Mouse (Mus musculus) hindbrain, embryonic 15.5 days (tissue): ENCODE measurements at regions not wholly inside any gene's neighbourhood (a gene's known extent, or its start where the extent isn't known, plus 50 kb on each side); places are given as distances from the start of the nearest gene placed in this dataset.

Experiments
- ATAC-seq: fragments of 200-750 bp; cut with Nextera tagmentation; 2 replicates; pipeline ENCODE4 v1.8.0; 2017; ENCODE audit warnings: low read depth, moderate number of reproducible peaks, moderate TSS enrichment; ENCODE audit not compliant: low FRiP score
- H3K27ac ChIP-seq: fragments of 300-500 bp; sonication (generic); replicated peaks from 2 replicates; pipeline ENCODE4 v1.5.1; 2015; ENCODE audit warnings: mild to moderate bottlenecking, inconsistent platforms
- H3K27me3 ChIP-seq: fragments of 300-500 bp; sonication (generic); 2 replicates; pipeline ENCODE4 v1.6.1; 2015; ENCODE audit warnings: control low read depth, inconsistent platforms
- H3K36me3 ChIP-seq: fragments of 300-500 bp; sonication (generic); 2 replicates; pipeline ENCODE4 v1.6.1; 2015; ENCODE audit warnings: control low read depth, inconsistent platforms
- H3K4me1 ChIP-seq: fragments of 300-500 bp; sonication (generic); replicated peaks from 2 replicates; pipeline ENCODE4 v1.6.1; 2015; ENCODE audit warnings: control low read depth, inconsistent platforms
- H3K4me2 ChIP-seq: fragments of 300-500 bp; sonication (generic); 2 replicates; pipeline ENCODE4 v1.6.1; 2015; ENCODE audit warnings: moderate library complexity, mild to moderate bottlenecking, inconsistent platforms
- H3K4me3 ChIP-seq: fragments of 300-500 bp; sonication (generic); 2 replicates; pipeline ENCODE4 v1.5.1; 2015; ENCODE audit warnings: mild to moderate bottlenecking, inconsistent platforms
- H3K9ac ChIP-seq: fragments of 300-500 bp; sonication (generic); 2 replicates; pipeline ENCODE4 v1.6.1; 2015; ENCODE audit warnings: inconsistent platforms
- H3K9me3 ChIP-seq: fragments of 300-500 bp; sonication (generic); 2 replicates; pipeline ENCODE4 v1.6.1; 2016; ENCODE audit warnings: control low read depth, inconsistent platforms
- WGBS: fragments of 180-500 bp; shearing (Covaris S2); methylation state at CpG from one replicate; pipeline ENCODE4 v1.1.7; 2015; 5-methylcytosine and 5-hydroxymethylcytosine counted together

DNA sequence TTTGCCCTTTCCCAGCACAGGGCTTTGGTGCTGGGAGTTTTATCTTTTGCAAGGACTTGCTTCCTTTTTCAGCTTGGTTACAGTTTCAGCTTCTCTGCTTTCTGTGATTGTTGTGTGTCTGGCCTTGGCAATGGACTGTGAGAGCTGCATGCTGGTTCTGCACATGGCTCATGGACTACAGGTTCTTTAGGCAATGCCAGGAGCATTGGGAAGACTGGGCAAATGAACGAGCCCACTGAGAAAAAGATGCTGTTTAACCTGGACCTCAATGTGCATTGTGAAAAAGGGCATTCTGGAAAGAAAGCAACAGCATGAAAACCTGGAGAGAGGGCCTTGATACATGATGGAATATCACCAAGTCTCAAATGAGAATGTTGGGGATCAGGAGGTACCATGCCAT is 167.4 kb upstream of the Fam92a start:
- no peaks in the 10 kb centered on the region for H3K9me3 ChIP-seq
- 80% methylated on average over 1 of the region's 1 CpGs for WGBS
- H3K4me2 ChIP-seq: no peak overlapping the region
- H3K27me3 ChIP-seq: no peaks in the 10 kb centered on the region
- H3K27ac ChIP-seq: no peak overlapping the region
- H3K4me1 ChIP-seq: peaks cover 13% of the 10 kb centered on the region
- no peak overlapping the region for H3K4me3 ChIP-seq
- no peak for ATAC-seq
- H3K36me3 ChIP-seq: no peaks in the 10 kb centered on the region
- H3K9ac ChIP-seq: no peak overlapping the region

DNA sequence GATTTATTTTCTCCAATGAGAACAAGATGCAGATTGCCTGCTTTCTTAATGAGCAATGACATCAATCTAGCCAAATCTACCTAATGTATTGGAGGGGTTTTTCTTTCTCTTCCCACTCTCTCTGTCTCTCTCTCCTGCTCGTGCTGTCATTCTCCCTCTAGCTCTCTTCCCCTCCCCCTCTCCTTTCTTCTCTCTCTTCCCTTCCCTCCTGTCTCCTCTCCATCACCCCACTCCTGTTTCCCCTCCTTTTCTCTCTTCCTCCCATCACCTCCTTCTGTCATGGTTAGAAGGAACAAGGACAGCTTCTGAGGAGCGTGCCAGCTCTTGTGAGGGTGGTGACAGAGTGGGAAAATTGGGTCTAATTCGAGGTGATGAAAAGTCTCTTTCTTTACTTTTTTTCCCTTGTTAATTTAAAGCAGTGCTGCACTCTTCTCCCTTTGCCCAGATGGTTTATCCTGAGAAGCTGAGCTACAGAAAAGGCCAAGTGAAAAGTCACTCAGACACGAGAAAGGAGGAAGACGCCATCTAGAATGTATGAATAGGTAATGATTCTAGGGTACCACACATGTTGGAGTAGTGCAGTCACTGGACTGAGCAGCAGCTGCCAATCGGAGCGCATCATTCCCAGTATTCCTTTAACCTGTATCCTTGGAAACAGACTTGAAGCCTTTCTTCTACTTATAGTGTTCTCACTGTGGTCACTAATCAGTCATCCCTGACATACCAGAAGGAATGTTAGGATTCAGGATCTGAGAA is 163.2 kb upstream of the Fam92a start:
- peak; percentile 85 for ATAC-seq
- H3K4me1 ChIP-seq: peaks cover 15% of the 10 kb centered on the region
- H3K4me3 ChIP-seq: no peak overlapping the region
- H3K36me3 ChIP-seq: no peaks in the 10 kb centered on the region
- no peaks in the 10 kb centered on the region for H3K27me3 ChIP-seq
- peak overlapping the region; percentile 35 for H3K4me2 ChIP-seq
- WGBS: 48% methylated on average over 7 of the region's 7 CpGs
- H3K9me3 ChIP-seq: no peaks in the 10 kb centered on the region
- peak overlapping the region; percentile 52 for H3K27ac ChIP-seq
- H3K9ac ChIP-seq: no peak overlapping the region

DNA sequence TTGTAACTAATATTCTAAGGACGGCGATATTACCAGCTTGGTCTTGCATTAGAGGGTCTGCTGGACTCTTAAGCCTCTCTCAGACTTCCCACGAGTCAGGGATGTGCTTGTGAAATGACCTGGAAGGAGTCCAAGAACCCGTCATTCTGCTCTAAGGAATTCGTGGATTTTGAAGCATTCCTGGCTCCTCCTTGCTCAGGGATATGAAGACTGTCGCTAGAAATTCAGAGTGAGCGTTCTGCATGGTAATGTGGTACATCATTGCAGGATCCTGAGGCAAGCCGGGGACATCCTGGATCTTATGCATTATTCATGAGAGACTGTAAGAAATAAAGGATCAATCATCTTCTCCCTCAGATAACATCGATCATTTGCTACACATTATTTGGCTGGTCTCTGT is 162.6 kb upstream of the Fam92a start:
- no peak overlapping the region for H3K9ac ChIP-seq
- H3K4me2 ChIP-seq: peak overlapping the region; percentile 35
- peak; percentile 91 for ATAC-seq
- H3K4me1 ChIP-seq: peaks cover 15% of the 10 kb centered on the region
- H3K36me3 ChIP-seq: no peaks in the 10 kb centered on the region
- no peaks in the 10 kb centered on the region for H3K27me3 ChIP-seq
- WGBS: 30% methylated on average over 9 of the region's 9 CpGs
- H3K27ac ChIP-seq: peak overlapping the region; percentile 52
- no peaks in the 10 kb centered on the region for H3K9me3 ChIP-seq
- H3K4me3 ChIP-seq: no peak overlapping the region

DNA sequence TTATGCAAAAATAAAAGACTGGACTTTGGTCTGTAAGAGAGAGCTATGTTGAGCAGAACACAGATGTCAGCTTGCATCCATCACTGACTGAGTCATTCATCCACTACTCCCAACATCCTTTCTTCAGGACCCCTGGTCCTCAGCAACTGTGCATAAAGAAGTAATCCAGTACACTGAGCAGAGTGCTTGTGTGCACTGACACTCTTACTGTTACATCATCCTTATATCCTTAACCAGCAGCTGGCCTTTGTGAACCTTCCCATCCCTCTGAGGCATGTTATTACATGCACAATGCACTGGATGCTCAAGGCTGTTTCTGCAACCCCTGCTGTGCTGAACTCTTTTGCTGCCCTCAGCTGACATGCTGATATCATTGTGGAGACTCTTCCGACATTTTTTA is 144.2 kb upstream of the Fam92a start:
- H3K4me3 ChIP-seq: no peak overlapping the region
- ATAC-seq: no peak
- no peak overlapping the region for H3K4me2 ChIP-seq
- 0 out of 2 replicates have a peak, but pooled peaks cover 3% of the 10 kb centered on the region for H3K4me1 ChIP-seq
- H3K36me3 ChIP-seq: no peaks in the 10 kb centered on the region
- 45% methylated on average over 1 of the region's 1 CpGs for WGBS
- no peaks in the 10 kb centered on the region for H3K9me3 ChIP-seq
- no peak overlapping the region for H3K9ac ChIP-seq
- no peak overlapping the region for H3K27ac ChIP-seq
- no peaks in the 10 kb centered on the region for H3K27me3 ChIP-seq

DNA sequence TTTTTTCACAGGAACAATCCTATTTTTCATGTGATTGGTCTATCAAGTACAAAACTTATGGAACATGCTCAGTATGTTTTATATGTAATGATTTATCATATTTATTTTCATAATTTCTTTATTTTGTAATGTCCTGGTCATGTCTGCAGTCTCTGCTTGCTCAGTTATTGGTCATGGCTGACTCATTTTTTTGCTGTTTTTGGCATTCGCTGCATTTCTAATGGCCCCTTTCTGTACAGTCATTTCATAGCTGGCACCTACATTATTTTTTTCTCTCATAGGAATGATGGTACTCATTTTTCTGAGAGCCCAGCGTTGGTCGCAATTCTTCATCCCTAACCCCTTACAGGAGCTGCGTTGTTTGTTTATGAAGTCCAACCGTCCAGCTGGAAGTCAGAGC is 136.5 kb upstream of the Fam92a start:
- H3K27ac ChIP-seq: no peak overlapping the region
- no peaks in the 10 kb centered on the region for H3K36me3 ChIP-seq
- no peak for ATAC-seq
- H3K27me3 ChIP-seq: no peaks in the 10 kb centered on the region
- H3K4me1 ChIP-seq: peaks cover 13% of the 10 kb centered on the region
- no peaks in the 10 kb centered on the region for H3K9me3 ChIP-seq
- H3K4me2 ChIP-seq: no peak overlapping the region
- no peak overlapping the region for H3K4me3 ChIP-seq
- no peak overlapping the region for H3K9ac ChIP-seq
- WGBS: 77% methylated on average over 5 of the region's 5 CpGs

DNA sequence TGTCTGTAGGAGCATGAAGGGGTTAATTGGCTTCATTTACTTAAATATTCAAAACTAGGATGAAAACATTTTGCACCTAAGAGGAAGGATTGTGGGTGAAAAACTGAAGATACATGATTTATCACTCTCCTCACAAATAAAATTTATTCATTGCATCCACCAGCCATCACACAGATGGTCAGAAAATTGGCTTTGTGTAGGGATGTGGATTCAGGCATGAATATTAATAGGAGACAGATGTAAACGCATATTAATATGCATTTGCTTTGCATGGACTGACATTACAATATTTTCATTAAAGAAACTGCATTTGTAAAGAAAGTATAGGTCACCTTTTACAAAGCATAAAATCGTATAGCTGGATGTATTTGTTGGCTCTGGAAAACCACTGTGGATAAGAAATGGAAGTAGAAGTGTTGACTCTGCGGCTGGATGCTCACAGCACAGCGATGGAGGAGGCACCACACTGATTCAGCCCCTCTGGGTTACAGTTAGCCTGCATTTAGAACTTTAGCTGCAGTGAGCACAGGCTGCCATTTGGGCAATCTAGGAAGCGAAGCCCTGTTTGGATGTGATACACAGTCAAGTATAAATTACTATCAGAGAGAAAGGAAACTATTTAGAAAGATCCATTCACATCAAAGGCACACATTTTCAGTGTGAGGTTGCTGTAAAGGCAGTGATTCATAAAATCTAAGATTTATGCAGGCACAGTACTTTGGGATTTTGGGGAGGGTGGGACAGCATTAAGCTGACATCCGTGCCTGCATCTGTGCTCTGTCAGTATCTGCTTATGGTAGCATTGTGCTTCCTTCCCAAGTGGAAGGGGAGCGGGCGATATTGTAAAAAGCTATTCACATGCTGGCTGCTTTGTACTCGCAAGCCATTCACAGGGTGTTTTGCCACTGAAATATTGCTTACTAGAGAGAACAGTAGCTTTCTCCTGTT is 135.1 kb upstream of the Fam92a start:
- no peaks in the 10 kb centered on the region for H3K27me3 ChIP-seq
- WGBS: 37% methylated on average over 9 of the region's 9 CpGs
- peak overlapping the region; percentile 28 for H3K4me2 ChIP-seq
- no peak overlapping the region for H3K9ac ChIP-seq
- no peak overlapping the region for H3K4me3 ChIP-seq
- no peaks in the 10 kb centered on the region for H3K9me3 ChIP-seq
- peak overlapping the region; percentile 39 for H3K27ac ChIP-seq
- ATAC-seq: peak; percentile 84
- no peaks in the 10 kb centered on the region for H3K36me3 ChIP-seq
- peaks cover 13% of the 10 kb centered on the region for H3K4me1 ChIP-seq

DNA sequence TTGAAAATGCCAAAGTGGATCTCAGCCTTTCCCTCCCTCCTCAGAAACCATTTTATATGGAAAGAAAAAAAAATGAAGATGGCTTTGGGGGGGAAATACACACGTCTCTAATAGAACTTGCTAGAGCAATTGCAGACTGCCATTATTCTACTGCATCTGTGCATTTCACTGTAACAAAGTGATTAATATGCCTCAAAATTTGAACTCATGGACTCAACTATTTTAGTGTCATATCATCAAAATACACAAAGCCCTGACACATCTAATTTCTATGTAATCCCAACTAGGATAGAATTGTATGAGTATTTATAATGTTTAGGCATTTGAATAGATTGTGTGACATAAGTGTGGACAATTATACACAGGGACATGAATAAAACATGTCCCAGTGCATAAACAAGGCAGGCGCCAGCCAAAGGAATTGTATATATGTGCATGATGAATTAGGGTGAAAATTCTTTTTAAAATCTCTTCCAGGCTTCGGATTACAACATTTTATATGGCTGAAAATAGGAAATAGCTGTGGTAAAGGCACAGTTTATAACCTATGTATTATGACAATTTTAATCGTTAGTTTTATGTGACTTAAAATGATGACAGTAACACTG is 115.4 kb upstream of the Fam92a start:
- H3K27ac ChIP-seq: no peak overlapping the region
- no peak for ATAC-seq

DNA sequence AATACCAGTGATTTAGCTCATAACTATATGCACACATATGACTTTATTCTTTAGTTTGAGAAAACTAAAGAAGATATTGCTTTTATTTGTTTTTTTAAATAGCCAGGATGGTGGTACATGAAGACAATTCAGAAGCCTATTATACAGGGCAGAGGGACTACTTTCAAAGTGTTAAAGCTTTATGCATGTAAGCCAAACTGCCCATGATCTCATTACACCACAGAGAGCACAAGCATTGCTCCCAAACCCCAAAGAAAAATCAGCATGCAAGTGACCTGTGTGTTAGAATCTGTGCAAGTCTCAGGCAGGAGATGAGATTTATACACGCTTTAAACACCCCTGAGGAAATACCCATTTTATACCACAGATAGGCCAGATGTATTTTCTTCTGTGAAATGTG is 114.6 kb upstream of the Fam92a start:
- 45% methylated on average over 1 of the region's 1 CpGs for WGBS
- H3K4me1 ChIP-seq: no peaks in the 10 kb centered on the region
- ATAC-seq: no peak
- no peaks in the 10 kb centered on the region for H3K36me3 ChIP-seq
- H3K4me2 ChIP-seq: no peak overlapping the region
- no peaks in the 10 kb centered on the region for H3K9me3 ChIP-seq
- no peaks in the 10 kb centered on the region for H3K27me3 ChIP-seq
- no peak overlapping the region for H3K4me3 ChIP-seq
- no peak overlapping the region for H3K9ac ChIP-seq
- no peak overlapping the region for H3K27ac ChIP-seq

More for the DNA sequence above, 115.4 kb upstream of the Fam92a start:
- no peaks in the 10 kb centered on the region for H3K36me3 ChIP-seq
- H3K9ac ChIP-seq: no peak overlapping the region
- H3K4me2 ChIP-seq: no peak overlapping the region
- H3K4me1 ChIP-seq: no peaks in the 10 kb centered on the region
- H3K4me3 ChIP-seq: no peak overlapping the region
- H3K27me3 ChIP-seq: no peaks in the 10 kb centered on the region
- no peaks in the 10 kb centered on the region for H3K9me3 ChIP-seq
- WGBS: 40% methylated on average over 4 of the region's 4 CpGs

DNA sequence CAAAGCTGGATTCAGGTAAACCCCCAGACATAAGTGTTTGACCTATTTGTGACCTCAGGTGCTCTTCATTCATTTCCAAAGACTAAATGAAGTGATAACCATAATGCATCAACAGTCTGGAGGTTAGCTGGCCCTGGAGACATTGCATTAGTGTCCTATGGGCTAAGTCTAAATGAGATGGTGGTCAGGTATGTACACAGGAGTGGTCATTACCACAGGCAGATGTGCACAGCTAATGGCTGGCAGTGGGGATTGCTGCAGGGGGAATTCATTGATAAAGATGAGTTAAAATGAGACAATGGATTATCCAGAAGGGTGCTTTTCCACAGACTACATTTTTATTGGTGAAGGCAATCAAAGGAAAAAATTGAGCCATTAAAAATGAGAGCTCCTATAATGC is 114.2 kb upstream of the Fam92a start:
- H3K36me3 ChIP-seq: no peaks in the 10 kb centered on the region
- H3K4me2 ChIP-seq: no peak overlapping the region
- no peaks in the 10 kb centered on the region for H3K9me3 ChIP-seq
- no peak for ATAC-seq
- H3K4me1 ChIP-seq: no peaks in the 10 kb centered on the region
- H3K4me3 ChIP-seq: no peak overlapping the region
- H3K9ac ChIP-seq: no peak overlapping the region
- no peaks in the 10 kb centered on the region for H3K27me3 ChIP-seq
- H3K27ac ChIP-seq: no peak overlapping the region

DNA sequence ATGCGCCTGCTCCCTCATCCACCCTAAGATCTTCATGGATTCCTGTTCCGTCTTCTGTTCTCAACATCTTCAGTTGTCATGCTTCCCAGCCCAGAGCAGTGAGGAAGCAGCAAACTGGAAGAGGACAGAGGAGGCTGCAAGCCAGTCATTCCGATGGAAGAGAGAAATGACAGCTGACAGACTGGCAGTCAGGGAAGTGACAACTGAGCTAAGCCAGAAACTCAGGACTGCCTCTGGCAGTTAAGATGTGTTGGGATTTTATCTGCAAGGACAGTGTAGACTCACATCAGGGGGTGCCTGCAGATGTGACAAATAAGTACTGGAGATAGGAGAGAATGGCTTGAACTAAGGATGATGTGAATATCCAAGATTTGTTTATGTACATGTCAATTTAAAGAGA is 106.1 kb upstream of the Fam92a start:
- Histone ChIP-seq H3K4me2 (no peak overlapping the region), H3K27ac (no peak overlapping the region), H3K9ac (no peak overlapping the region), H3K36me3 (no peaks in the 10 kb centered on the region), H3K4me1 (no peaks in the 10 kb centered on the region), H3K9me3 (no peaks in the 10 kb centered on the region), H3K27me3 (no peaks in the 10 kb centered on the region), H3K4me3 (no peak overlapping the region)
- no peak for ATAC-seq
- WGBS: 80% methylated on average over 3 of the region's 3 CpGs

DNA sequence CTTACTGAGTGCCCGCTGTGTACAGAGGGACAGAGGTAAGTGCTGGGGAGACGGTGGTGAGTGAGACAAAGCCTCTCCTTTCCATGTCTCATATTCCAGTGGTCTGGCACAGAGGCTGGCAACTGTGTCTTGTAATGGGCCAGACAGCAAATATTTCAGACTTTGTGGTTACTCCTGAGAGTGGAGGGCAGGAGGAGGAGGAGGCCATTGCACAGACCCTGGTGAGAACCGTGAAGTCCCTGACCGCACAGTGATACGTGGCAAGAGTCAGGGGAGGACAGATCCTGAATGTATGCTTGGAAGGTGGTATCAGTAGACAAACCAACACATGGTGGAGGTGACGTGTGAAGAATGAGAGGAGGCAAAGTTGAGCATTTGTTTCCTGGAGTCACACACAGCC is 101.6 kb upstream of the Fam92a start:
- Histone ChIP-seq H3K4me1 (0 out of 2 replicates have a peak, but pooled peaks cover 3% of the 10 kb centered on the region), H3K4me3 (no peak overlapping the region), H3K27ac (no peak overlapping the region), H3K4me2 (no peak overlapping the region), H3K9me3 (no peaks in the 10 kb centered on the region), H3K9ac (no peak overlapping the region), H3K36me3 (no peaks in the 10 kb centered on the region), H3K27me3 (no peaks in the 10 kb centered on the region)
- 81% methylated on average over 6 of the region's 6 CpGs for WGBS
- no peak for ATAC-seq

DNA sequence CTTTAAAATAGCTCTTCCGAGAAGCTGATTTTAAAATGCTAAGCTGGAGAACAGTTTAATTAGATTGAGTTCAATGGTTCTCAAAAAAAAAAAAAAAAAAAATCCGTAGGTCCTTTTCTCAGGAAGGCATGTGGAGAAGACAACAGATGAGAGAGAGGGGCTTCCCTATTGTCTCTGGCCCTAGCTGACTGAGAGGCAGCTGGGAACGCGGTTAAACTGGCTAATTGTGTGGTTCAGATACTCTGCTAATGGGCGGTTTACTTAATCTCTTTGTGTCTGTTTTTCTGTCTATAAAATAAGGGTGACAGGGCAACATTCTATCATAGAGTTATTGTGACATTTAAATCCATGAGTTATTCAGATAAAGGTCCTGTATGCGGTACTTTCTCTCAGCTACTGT is 101.1 kb upstream of the Fam92a start:
- 0 out of 2 replicates have a peak, but pooled peaks cover 3% of the 10 kb centered on the region for H3K4me1 ChIP-seq
- no peak overlapping the region for H3K4me2 ChIP-seq
- no peaks in the 10 kb centered on the region for H3K9me3 ChIP-seq
- H3K9ac ChIP-seq: no peak overlapping the region
- ATAC-seq: no peak
- no peak overlapping the region for H3K27ac ChIP-seq
- no peak overlapping the region for H3K4me3 ChIP-seq
- 37% methylated on average over 6 of the region's 6 CpGs for WGBS
- H3K36me3 ChIP-seq: no peaks in the 10 kb centered on the region
- H3K27me3 ChIP-seq: no peaks in the 10 kb centered on the region
